Mouse (Mus musculus): ENCODE measurements around the gene Dlg2. TPM values are rescaled to one million over a fixed set of nuclear protein-coding genes. Genes with fewer than 3 reads are reported as not detected.
A peak's percentile ranks its signal among the peaks of the same experiment; 100 is the strongest.

The Dlg2 gene
- total and polyA plus RNA-seq, 2 experiments from 2014 or later: 26.3 to 169 TPM

GRCm38 (mm10) chr7:91434739-91435138 lies 958.3 kb downstream of the Dlg2 start:
- TF ChIP-seq CTCF (IDR thresholded peaks at IDR 0.05; ENCODE audit: low read depth): no peak
- Histone ChIP-seq H3K9ac (no peak overlapping the region), H3K9me3 (ENCODE audit: low read length) (no peaks in the 10 kb centered on the region), H3K36me3 (ENCODE audit: insufficient read depth) (no peaks in the 10 kb centered on the region), H3K4me1 (ENCODE audit: insufficient read depth) (no peaks in the 10 kb centered on the region), H3K4me2 (ENCODE audit: low read depth) (no peak overlapping the region), H3K27me3 (ENCODE audit: insufficient read depth, low read length) (no peaks in the 10 kb centered on the region), H3K27ac (ENCODE audit: low read depth, low read length) (no peak overlapping the region), H3K4me3 (ENCODE audit: low read depth, low read length) (no peak overlapping the region)
- WGBS: 83% methylated on average over 5 of the region's 5 CpGs
- DNase-seq (no peak), ATAC-seq (no peak)

GRCm38 (mm10) chr7:91440326-91440725 lies 963.9 kb downstream of the Dlg2 start:
- H3K9ac ChIP-seq: no peak overlapping the region
- WGBS: 76% methylated on average over 6 of the region's 6 CpGs
- TF ChIP-seq CTCF (IDR thresholded peaks at IDR 0.05; ENCODE audit: low read depth): no peak
- no peaks in the 10 kb centered on the region for H3K36me3 ChIP-seq (ENCODE audit: insufficient read depth)
- H3K27me3 ChIP-seq (ENCODE audit: insufficient read depth, low read length): no peaks in the 10 kb centered on the region
- no peak for ATAC-seq
- peaks cover 17% of the 10 kb centered on the region for H3K4me1 ChIP-seq (ENCODE audit: insufficient read depth)
- H3K27ac ChIP-seq (ENCODE audit: low read depth, low read length): no peak overlapping the region
- no peak overlapping the region for H3K4me3 ChIP-seq (ENCODE audit: low read depth, low read length)
- DNase-seq: no peak
- H3K9me3 ChIP-seq (ENCODE audit: low read length): no peaks in the 10 kb centered on the region
- H3K4me2 ChIP-seq (ENCODE audit: low read depth): no peak overlapping the region

- Histone ChIP-seq H3K9me3 (ENCODE audit: low read length) (no peaks in the 10 kb centered on the region), H3K4me1 (ENCODE audit: insufficient read depth) (peaks cover 17% of the 10 kb centered on the region), H3K36me3 (ENCODE audit: insufficient read depth) (no peaks in the 10 kb centered on the region), H3K4me3 (ENCODE audit: low read depth, low read length) (no peak overlapping the region), H3K9ac (no peak overlapping the region), H3K27ac (ENCODE audit: low read depth, low read length) (peak overlapping the region; percentile 91), H3K4me2 (ENCODE audit: low read depth) (peak overlapping the region; percentile 5; the same call in 1 of the 2 replicates), H3K27me3 (ENCODE audit: insufficient read depth, low read length) (no peaks in the 10 kb centered on the region)
- WGBS: 44% methylated on average over 11 of the region's 11 CpGs
- ATAC-seq: peak; percentile 95
- DNase-seq: peak; percentile 83
- no peak for TF ChIP-seq CTCF (IDR thresholded peaks at IDR 0.05; ENCODE audit: low read depth)
Observed at GRCm38 (mm10) chr7:91442447-91443376, 966.2 kb downstream of the Dlg2 start.

GRCm38 (mm10) chr7:91443377-91443714 lies 966.9 kb downstream of the Dlg2 start:
- Histone ChIP-seq H3K9me3 (ENCODE audit: low read length) (no peaks in the 10 kb centered on the region), H3K36me3 (ENCODE audit: insufficient read depth) (no peaks in the 10 kb centered on the region), H3K4me2 (ENCODE audit: low read depth) (peak overlapping the region; percentile 5; the same call in 1 of the 2 replicates), H3K4me3 (ENCODE audit: low read depth, low read length) (no peak overlapping the region), H3K27me3 (ENCODE audit: insufficient read depth, low read length) (no peaks in the 10 kb centered on the region), H3K4me1 (ENCODE audit: insufficient read depth) (peaks cover 17% of the 10 kb centered on the region), H3K27ac (ENCODE audit: low read depth, low read length) (peak overlapping the region; percentile 91), H3K9ac (no peak overlapping the region)
- ATAC-seq (peak; percentile 10; the same call in 1 of the 2 replicates), DNase-seq (no peak)
- TF ChIP-seq CTCF (IDR thresholded peaks at IDR 0.05; ENCODE audit: low read depth): no peak
- WGBS: 53% methylated on average over 5 of the region's 5 CpGs

GRCm38 (mm10) chr7:91443913-91444312 lies 967.4 kb downstream of the Dlg2 start:
- no peaks in the 10 kb centered on the region for H3K9me3 ChIP-seq (ENCODE audit: low read length)
- no peaks in the 10 kb centered on the region for H3K27me3 ChIP-seq (ENCODE audit: insufficient read depth, low read length)
- DNase-seq: no peak
- no peak overlapping the region for H3K4me3 ChIP-seq (ENCODE audit: low read depth, low read length)
- no peak overlapping the region for H3K9ac ChIP-seq
- TF ChIP-seq CTCF (IDR thresholded peaks at IDR 0.05; ENCODE audit: low read depth): no peak
- peak overlapping the region; percentile 91 for H3K27ac ChIP-seq (ENCODE audit: low read depth, low read length)
- ATAC-seq: no peak
- no peaks in the 10 kb centered on the region for H3K36me3 ChIP-seq (ENCODE audit: insufficient read depth)
- WGBS: 60% methylated on average over 3 of the region's 3 CpGs
- H3K4me1 ChIP-seq (ENCODE audit: insufficient read depth): peaks cover 17% of the 10 kb centered on the region
- H3K4me2 ChIP-seq (ENCODE audit: low read depth): no peak overlapping the region

- 52% methylated on average over 3 of the region's 3 CpGs for WGBS
- H3K27ac ChIP-seq (ENCODE audit: low read depth, low read length): peak overlapping the region; percentile 91
- ATAC-seq (no peak), DNase-seq (no peak)
- H3K4me1 ChIP-seq (ENCODE audit: insufficient read depth): peaks cover 17% of the 10 kb centered on the region
- no peaks in the 10 kb centered on the region for H3K36me3 ChIP-seq (ENCODE audit: insufficient read depth)
- H3K9ac ChIP-seq: no peak overlapping the region
- H3K4me2 ChIP-seq (ENCODE audit: low read depth): no peak overlapping the region
- no peak overlapping the region for H3K4me3 ChIP-seq (ENCODE audit: low read depth, low read length)
- no peak for TF ChIP-seq CTCF (IDR thresholded peaks at IDR 0.05; ENCODE audit: low read depth)
- H3K27me3 ChIP-seq (ENCODE audit: insufficient read depth, low read length): no peaks in the 10 kb centered on the region
- H3K9me3 ChIP-seq (ENCODE audit: low read length): no peaks in the 10 kb centered on the region
Observed at GRCm38 (mm10) chr7:91444728-91445127, 968.3 kb downstream of the Dlg2 start.

- ATAC-seq: no peak
- WGBS: 10% methylated on average over 1 of the region's 1 CpGs
Observed at GRCm38 (mm10) chr7:91456796-91457195, 980.3 kb downstream of the Dlg2 start.

More at GRCm38 (mm10) chr7:91456796-91457195, 980.3 kb downstream of the Dlg2 start:
- no peak for DNase-seq
- Histone ChIP-seq H3K4me1 (ENCODE audit: insufficient read depth) (no peaks in the 10 kb centered on the region), H3K27me3 (ENCODE audit: insufficient read depth, low read length) (no peaks in the 10 kb centered on the region), H3K4me2 (ENCODE audit: low read depth) (no peak overlapping the region), H3K36me3 (ENCODE audit: insufficient read depth) (no peaks in the 10 kb centered on the region), H3K9me3 (ENCODE audit: low read length) (no peaks in the 10 kb centered on the region), H3K9ac (no peak overlapping the region), H3K4me3 (ENCODE audit: low read depth, low read length) (no peak overlapping the region), H3K27ac (ENCODE audit: low read depth, low read length) (no peak overlapping the region)
- no peak for TF ChIP-seq CTCF (IDR thresholded peaks at IDR 0.05; ENCODE audit: low read depth)
